In genomic region chr9:124280576-124281447, GRCm38 (mm10) we compare ENCODE assay signal across 7 mouse cellular contexts. TPM values are rescaled to one million over a fixed set of nuclear protein-coding genes. Genes with fewer than 3 reads are reported as not detected.
DNase-seq lines count a peak whose midpoint lies in the region; ATAC-seq lines count a peak whose summit lies in the region.

No protein-coding gene starts in this region.

- peak; percentile 16 for DNase-seq in c-Kit-positive CD71-positive TER-119-negative erythroid progenitor cells, embryonic 14.5 days (ENCODE audit: low read depth)
- no peak for DNase-seq in intestine, embryonic 14.5 days (ENCODE audit: low spot score)
- DNase-seq in right cerebral cortex, adult 2 months (ENCODE audit: low spot score in 2 of 2), result no peak
- DNase-seq in spleen, adult 18-20 months, result no peak

- no peak for ATAC-seq in megakaryocyte, adult 5-6 weeks (ENCODE audit: poor library complexity, severe bottlenecking)
- no peak for ATAC-seq in intestine, embryonic 14.5 days (replicated peaks; ENCODE audit: low FRiP score, low TSS enrichment, low read depth)

- no peak overlapping the region; the same call in 1 of the 2 replicates for H3K9ac ChIP-seq in intestine, embryonic 14.5 days (ENCODE audit: low read length)

- H3K4me2 ChIP-seq in intestine, embryonic 14.5 days (ENCODE audit: low read length), result peak overlapping the region; percentile 68

- peaks cover 61% of the 10 kb centered on the region for H3K79me2 ChIP-seq in macrophage (ENCODE audit: inconsistent target)

- no peaks in the 10 kb centered on the region for H3K27me3 ChIP-seq in megakaryocyte, embryonic 14.5 days (replicated peaks)
- H3K27me3 ChIP-seq in intestine, embryonic 14.5 days (replicated peaks; ENCODE audit: control insufficient read depth, insufficient read depth, low read length), result no peaks in the 10 kb centered on the region

- peaks cover 36% of the 10 kb centered on the region for H3K36me3 ChIP-seq in megakaryocyte, embryonic 14.5 days (replicated peaks; ENCODE audit: low read length)
- no peaks in the 10 kb centered on the region for H3K36me3 ChIP-seq in intestine, embryonic 14.5 days (ENCODE audit: control insufficient read depth, insufficient read depth, low read length)
- peaks cover 8% of the 10 kb centered on the region; the same call in 1 of the 2 replicates for H3K36me3 ChIP-seq in macrophage (ENCODE audit: inconsistent target)

- peaks cover 41% of the 10 kb centered on the region for H3K4me1 ChIP-seq in megakaryocyte, embryonic 14.5 days
- peaks cover 6% of the 10 kb centered on the region; the same call in 1 of the 2 replicates for H3K4me1 ChIP-seq in intestine, embryonic 14.5 days (replicated peaks; ENCODE audit: control insufficient read depth, insufficient read depth, low read length)

- H3K27ac ChIP-seq in intestine, embryonic 14.5 days (ENCODE audit: low read depth), result no peak overlapping the region
- no peak overlapping the region for H3K27ac ChIP-seq in macrophage

- WGBS in intestine, embryonic 14.5 days, result 69% methylated on average over 2 of the region's 2 CpGs
- WGBS in macrophage (ENCODE audit: missing documents), result 88% methylated on average over 2 of the region's 2 CpGs

- H3K4me3 ChIP-seq in megakaryocyte, embryonic 14.5 days (replicated peaks), result peak overlapping the region; percentile 92
- H3K4me3 ChIP-seq in intestine, embryonic 14.5 days (ENCODE audit: low read depth, low read length), result peak overlapping the region; percentile 81
- peak overlapping the region; percentile 94 for H3K4me3 ChIP-seq in macrophage (ENCODE audit: inconsistent target)

- peaks cover 14% of the 10 kb centered on the region for H3K9me3 ChIP-seq in megakaryocyte, embryonic 14.5 days
- 0 out of 2 replicates have a peak, but pooled peaks cover 3% of the 10 kb centered on the region for H3K9me3 ChIP-seq in intestine, embryonic 14.5 days (ENCODE audit: control insufficient read depth, low read length)

RNA-seq across cellular contexts. Expression of gene 2010315B03Rik, which starts 31.7 kb away (rescaled TPM):
- polyA plus RNA-seq in megakaryocyte, embryonic 14.5 days (2012; ENCODE audit: insufficient read depth, low replicate concordance), result not detected in 2 replicates
- 12.0 and 14.1 TPM in 2 replicates for total RNA-seq in megakaryocyte, adult 5-6 weeks (2015)
- 21.0 and 22.2 TPM in 2 replicates for total RNA-seq in megakaryocyte, adult 5-6 weeks (2017)
- 8.9 and 9.3 TPM in 2 replicates for polyA plus RNA-seq in intestine, embryonic 14.5 days (2014; fragmentation: Nextera tagmentation; extraction: Ambion mirVana)
- 100 to 1,000 TPM in 6 of 26 experiments, 10 to 100 TPM in 20; 11.1 to 136 (median 72.8) TPM for total RNA-seq in macrophage (2018; cell fraction: chromatin; rRNA removed)
- 10 to 100 TPM in 22 of 26 experiments, 1 to 10 TPM in 4; 6.0 to 25.2 (median 18.8) TPM for total RNA-seq in macrophage (2018; cell fraction: cytosol; rRNA removed)
- total RNA-seq in macrophage (2018; cell fraction: nucleus; rRNA removed), result 100 to 1,000 TPM in 2 of 26 experiments, 10 to 100 TPM in 23, 1 to 10 TPM in 1; 8.6 to 128 (median 41.1) TPM
- 15.8 to 21.4 TPM (median 17.1 TPM) in 3 replicates for polyA plus RNA-seq in macrophage (2018)
